Mouse (Mus musculus) embryonic facial prominence, embryonic 11.5 days (tissue): ENCODE measurements at regions not wholly inside any gene's neighbourhood (a gene's known extent, or its start where the extent isn't known, plus 50 kb on each side); places are given as distances from the start of the nearest gene placed in this dataset.

ENCODE experiments used
- ATAC-seq: fragments of 200-750 bp; cut with Nextera tagmentation; replicated peaks from 2 replicates; pipeline ENCODE4 v1.8.0; 2017; ENCODE audit warnings: low read depth; ENCODE audit not compliant: insufficient number of reproducible peaks, low FRiP score, low TSS enrichment
- DNase-seq: peaks from one replicate; pipeline ENCODE4 v3.0.0-alpha.2; 2015; ENCODE audit warnings: low spot score
- H3K27ac ChIP-seq: fragments of 300-500 bp; sonication (generic); replicated peaks from 2 replicates; pipeline ENCODE4 v1.5.1; 2014; ENCODE audit warnings: mild to moderate bottlenecking, low read depth, low read length, control low read depth
- H3K27me3 ChIP-seq: fragments of 300-500 bp; sonication (generic); 2 replicates; pipeline ENCODE4 v1.6.1; 2014; ENCODE audit warnings: mild to moderate bottlenecking, low read length, moderate library complexity, mixed read lengths; ENCODE audit not compliant: control insufficient read depth, insufficient read depth
- H3K36me3 ChIP-seq: fragments of 300-500 bp; sonication (generic); replicated peaks from 2 replicates; pipeline ENCODE4 v1.6.1; 2014; ENCODE audit warnings: low read depth, mild to moderate bottlenecking, low read length, moderate library complexity, mixed read lengths; ENCODE audit not compliant: control insufficient read depth, insufficient read depth
- H3K4me1 ChIP-seq: fragments of 300-500 bp; sonication (generic); 2 replicates; pipeline ENCODE4 v1.6.1; 2014; ENCODE audit warnings: low read length, mixed read lengths; ENCODE audit not compliant: control insufficient read depth, insufficient read depth
- H3K4me2 ChIP-seq: fragments of 300-500 bp; sonication (generic); 2 replicates; pipeline ENCODE4 v1.6.1; 2014; ENCODE audit warnings: low read depth, mild to moderate bottlenecking, control low read depth, low read length, moderate library complexity
- H3K4me3 ChIP-seq: fragments of 300-500 bp; sonication (generic); 2 replicates; pipeline ENCODE4 v1.5.1; 2014; ENCODE audit warnings: low read depth, low read length, control low read depth
- H3K9ac ChIP-seq: fragments of 300-500 bp; sonication (generic); replicated peaks from 2 replicates; pipeline ENCODE4 v1.6.1; 2014; ENCODE audit warnings: mild to moderate bottlenecking, control low read depth, low read length
- H3K9me3 ChIP-seq: fragments of 300-500 bp; sonication (generic); replicated peaks from 2 replicates; pipeline ENCODE4 v1.6.1; 2016; ENCODE audit warnings: mild to moderate bottlenecking, low read length, inconsistent platforms, mixed read lengths; ENCODE audit not compliant: control insufficient read depth
- WGBS: fragments of 180-500 bp; shearing (Covaris S2); extraction: QIAGEN DNeasy Blood & Tissue Kit; methylation state at CpG from one replicate; pipeline ENCODE4 v1.1.7; 2014; 5-methylcytosine and 5-hydroxymethylcytosine counted together

DNA sequence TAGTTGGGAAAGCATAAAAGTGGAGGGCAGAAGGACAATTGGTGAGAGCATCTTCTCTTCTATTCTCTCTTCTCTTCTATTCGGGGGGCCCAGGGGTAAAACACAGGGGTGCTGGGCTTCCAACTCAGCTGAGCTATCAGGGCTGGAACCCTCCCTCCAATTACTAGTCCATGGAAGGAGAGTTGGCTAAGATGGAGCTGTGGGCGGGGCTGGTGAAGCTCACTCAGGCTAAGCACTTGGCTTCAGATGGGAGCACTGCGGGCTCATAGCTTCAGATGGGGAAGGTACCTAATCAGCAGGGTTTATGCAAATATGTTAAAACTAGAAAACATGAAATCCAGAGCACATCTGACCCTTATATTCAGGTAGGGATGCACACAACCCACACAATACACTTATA lies 61.5 kb upstream of the Tnrc6c start:
- DNase-seq (no peak), ATAC-seq (no peak)
- no peaks in the 10 kb centered on the region for H3K36me3 ChIP-seq
- H3K27ac ChIP-seq, result no peak overlapping the region
- H3K4me1 ChIP-seq, result no peaks in the 10 kb centered on the region
- no peaks in the 10 kb centered on the region for H3K9me3 ChIP-seq
- WGBS, result 60% methylated on average over 3 of the region's 3 CpGs
- H3K4me2 ChIP-seq, result no peak overlapping the region
- no peak overlapping the region for H3K9ac ChIP-seq
- no peaks in the 10 kb centered on the region; the same call in 1 of the 2 replicates for H3K27me3 ChIP-seq
- no peak overlapping the region for H3K4me3 ChIP-seq

DNA sequence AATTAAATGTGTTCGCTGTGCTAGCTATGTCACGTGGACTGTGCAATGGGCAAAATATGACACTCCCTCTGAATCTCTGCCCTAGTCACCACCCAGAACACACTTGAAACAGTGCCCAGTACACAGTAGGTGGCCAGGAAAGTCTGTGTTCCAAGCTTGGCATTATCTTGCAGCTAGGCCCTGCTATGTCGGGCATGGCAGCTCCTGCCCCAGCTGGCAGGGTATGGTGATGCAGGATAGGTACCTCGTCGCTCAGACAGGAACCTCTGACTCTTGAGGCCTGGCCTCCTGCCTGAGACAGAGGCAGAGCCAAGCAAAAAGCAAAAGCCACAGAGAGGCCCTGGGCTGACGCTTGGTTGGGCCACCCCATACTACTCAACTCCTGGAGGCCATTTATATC lies 57.9 kb upstream of the Tnrc6c start:
- Histone ChIP-seq H3K4me1 (peaks cover 4% of the 10 kb centered on the region), H3K9ac (no peak overlapping the region), H3K27me3 (peaks cover 5% of the 10 kb centered on the region; the same call in 1 of the 2 replicates), H3K36me3 (no peaks in the 10 kb centered on the region), H3K4me2 (no peak overlapping the region), H3K9me3 (no peaks in the 10 kb centered on the region), H3K27ac (no peak overlapping the region), H3K4me3 (no peak overlapping the region)
- 77% methylated on average over 6 of the region's 6 CpGs for WGBS
- ATAC-seq (no peak), DNase-seq (no peak)

DNA sequence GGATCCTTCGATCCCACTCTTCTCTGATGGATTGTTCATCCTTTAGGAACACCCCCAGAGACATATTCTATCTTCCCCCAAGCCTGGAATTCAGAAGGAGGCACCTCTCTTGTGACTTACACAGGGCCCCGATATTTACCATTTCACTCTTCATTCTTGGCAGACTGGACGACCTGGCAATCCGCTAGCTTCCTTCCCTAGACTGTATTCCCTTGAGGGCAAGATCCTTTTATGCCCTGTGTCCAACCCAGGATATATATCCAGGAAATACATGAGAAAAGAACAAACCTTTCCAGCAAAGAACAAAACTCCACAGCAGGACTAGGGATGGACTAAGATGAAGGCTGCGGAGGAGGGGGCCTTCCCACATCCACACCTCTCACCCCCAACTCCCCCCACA lies 56.3 kb upstream of the Tnrc6c start:
- ATAC-seq, result 0 out of 2 replicates have a peak, but pooled peaks have one; percentile 10
- Histone ChIP-seq H3K27ac (no peak overlapping the region), H3K4me1 (peaks cover 4% of the 10 kb centered on the region), H3K4me3 (no peak overlapping the region), H3K9me3 (no peaks in the 10 kb centered on the region), H3K4me2 (no peak overlapping the region), H3K9ac (no peak overlapping the region), H3K27me3 (peaks cover 5% of the 10 kb centered on the region; the same call in 1 of the 2 replicates), H3K36me3 (no peaks in the 10 kb centered on the region)
- WGBS, result 32% methylated on average over 5 of the region's 5 CpGs
- no peak for DNase-seq

DNA sequence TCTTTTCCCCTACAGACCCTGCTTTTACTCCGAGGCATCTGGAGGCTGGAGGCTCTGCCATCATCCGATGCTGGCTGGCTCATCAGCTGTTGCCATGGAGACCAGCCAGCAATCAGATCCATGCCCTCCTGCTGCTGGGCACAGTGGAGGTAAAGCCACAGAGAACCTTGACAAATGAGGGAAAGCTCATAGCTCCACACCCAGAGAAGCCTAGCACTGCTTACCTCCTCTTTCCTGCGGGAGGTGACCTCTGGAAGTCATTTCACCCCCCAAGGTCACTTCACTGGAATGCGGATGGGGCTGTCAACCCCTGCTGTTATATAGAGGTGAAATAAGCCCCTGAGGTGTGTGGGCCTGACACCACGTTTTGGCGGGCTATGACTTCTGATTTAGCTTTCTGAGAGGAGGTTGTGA lies 55.9 kb upstream of the Tnrc6c start:
- 0% methylated on average over 6 of the region's 6 CpGs for WGBS

DNA sequence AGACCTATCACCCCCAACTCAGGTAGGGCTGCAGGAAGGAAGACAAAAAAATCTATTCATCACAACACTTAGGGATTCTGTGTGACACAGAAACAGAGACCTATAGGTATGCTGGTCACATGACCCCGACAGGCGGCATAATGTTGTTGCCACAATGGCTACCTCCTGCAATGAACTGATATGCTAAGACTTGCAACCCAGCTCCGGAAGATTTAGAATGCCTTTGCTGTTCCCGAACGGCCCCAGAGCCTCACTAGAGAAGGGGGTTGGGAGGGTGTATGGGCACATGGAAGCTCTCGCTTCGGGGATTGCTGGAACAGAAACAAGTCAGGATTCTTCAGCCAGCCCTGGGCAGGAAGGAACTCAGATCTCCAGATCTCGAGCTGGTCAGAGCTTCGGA lies 55.5 kb upstream of the Tnrc6c start:
- Histone ChIP-seq H3K27me3 (peaks cover 5% of the 10 kb centered on the region; the same call in 1 of the 2 replicates), H3K9me3 (no peaks in the 10 kb centered on the region), H3K4me3 (no peak overlapping the region), H3K4me2 (peak overlapping the region; percentile 32; the same call in 1 of the 2 replicates), H3K27ac (no peak overlapping the region), H3K4me1 (peaks cover 4% of the 10 kb centered on the region), H3K9ac (peak overlapping the region; percentile 25; the same call in 1 of the 2 replicates), H3K36me3 (no peaks in the 10 kb centered on the region)
- WGBS, result 8% methylated on average over 9 of the region's 9 CpGs
- peak; percentile 42 for DNase-seq
- ATAC-seq, result no peak

More for the DNA sequence above, 55.9 kb upstream of the Tnrc6c start:
- Histone ChIP-seq H3K4me3 (no peak overlapping the region), H3K27ac (no peak overlapping the region), H3K4me2 (no peak overlapping the region), H3K36me3 (no peaks in the 10 kb centered on the region), H3K4me1 (peaks cover 4% of the 10 kb centered on the region), H3K9me3 (no peaks in the 10 kb centered on the region), H3K9ac (no peak overlapping the region), H3K27me3 (peaks cover 5% of the 10 kb centered on the region; the same call in 1 of the 2 replicates)
- ATAC-seq (0 out of 2 replicates have a peak, but pooled peaks have one; percentile 8), DNase-seq (peak; percentile 66)

DNA sequence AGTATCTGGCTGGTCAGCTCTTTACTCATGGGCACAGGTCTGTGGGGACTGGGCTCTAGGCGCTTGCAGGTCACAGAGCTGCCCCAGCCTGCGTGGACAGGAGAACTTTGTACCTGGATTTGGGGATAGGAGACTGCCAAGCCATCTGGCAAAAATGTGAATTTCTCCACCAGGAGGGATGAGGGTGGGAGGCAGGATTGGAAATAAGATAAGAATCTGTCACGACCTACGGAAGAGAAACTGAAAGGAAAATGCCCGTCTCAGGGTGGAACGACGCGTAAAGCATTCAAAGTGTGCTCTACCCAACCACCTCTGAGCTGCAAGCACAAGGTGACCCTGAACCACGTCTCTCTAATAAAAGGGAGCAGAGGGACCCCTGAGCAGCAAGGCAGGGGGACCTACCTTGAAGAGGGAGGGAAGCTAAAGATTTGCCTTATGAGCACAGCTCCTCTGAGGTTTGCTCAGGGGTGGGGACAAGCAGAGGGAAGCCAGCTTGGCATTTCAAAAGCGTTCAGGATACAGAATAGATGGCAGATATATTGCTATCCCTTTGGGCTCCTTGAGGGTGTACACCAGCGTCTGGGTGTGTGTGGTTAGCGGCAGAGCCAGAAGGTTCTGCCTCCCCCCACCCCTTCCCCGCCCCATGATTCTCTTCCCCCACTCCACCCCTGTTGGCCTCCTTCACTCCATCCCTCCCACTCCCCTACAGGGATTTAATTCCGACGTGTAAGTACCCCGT lies 54.9 kb upstream of the Tnrc6c start:
- Histone ChIP-seq H3K4me1 (peaks cover 4% of the 10 kb centered on the region), H3K9ac (peak overlapping the region; percentile 25; the same call in 1 of the 2 replicates), H3K27me3 (peaks cover 5% of the 10 kb centered on the region; the same call in 1 of the 2 replicates), H3K4me2 (peak overlapping the region; percentile 32; the same call in 1 of the 2 replicates), H3K36me3 (no peaks in the 10 kb centered on the region), H3K27ac (no peak overlapping the region), H3K4me3 (no peak overlapping the region), H3K9me3 (no peaks in the 10 kb centered on the region)
- DNase-seq (peak; percentile 39), ATAC-seq (no peak)
- WGBS, result 8% methylated on average over 16 of the region's 16 CpGs

DNA sequence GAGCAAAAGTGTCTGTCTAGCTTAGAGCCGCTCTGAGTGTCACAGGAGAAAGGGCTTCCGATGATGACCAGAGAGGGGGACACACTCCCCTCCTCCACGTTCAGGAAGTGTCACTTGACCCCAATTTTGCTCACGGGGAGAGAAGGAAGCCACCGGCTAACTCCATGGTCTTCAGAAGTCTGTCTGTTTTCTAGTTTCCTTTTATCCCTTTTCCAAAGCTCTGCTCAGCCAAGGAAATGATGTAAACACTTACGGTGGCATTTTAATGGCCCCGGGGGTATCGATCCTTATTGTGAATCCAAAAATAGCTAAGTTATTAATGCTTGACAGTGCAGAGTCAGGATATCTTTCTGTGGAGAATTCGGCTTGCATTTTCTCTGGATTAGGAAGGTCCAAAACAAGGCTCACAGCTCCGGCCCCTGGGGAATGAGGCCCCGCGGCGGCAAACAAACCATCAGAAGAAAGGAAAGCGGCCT lies 54.3 kb upstream of the Tnrc6c start:
- Histone ChIP-seq H3K36me3 (no peaks in the 10 kb centered on the region), H3K4me3 (no peak overlapping the region), H3K27ac (no peak overlapping the region), H3K27me3 (peaks cover 5% of the 10 kb centered on the region; the same call in 1 of the 2 replicates), H3K9ac (no peak overlapping the region), H3K4me1 (peaks cover 4% of the 10 kb centered on the region), H3K9me3 (no peaks in the 10 kb centered on the region), H3K4me2 (0 out of 2 replicates have a peak overlapping the region, but pooled peaks have one; percentile 0)
- 7% methylated on average over 14 of the region's 14 CpGs for WGBS
- ATAC-seq (no peak), DNase-seq (no peak)

DNA sequence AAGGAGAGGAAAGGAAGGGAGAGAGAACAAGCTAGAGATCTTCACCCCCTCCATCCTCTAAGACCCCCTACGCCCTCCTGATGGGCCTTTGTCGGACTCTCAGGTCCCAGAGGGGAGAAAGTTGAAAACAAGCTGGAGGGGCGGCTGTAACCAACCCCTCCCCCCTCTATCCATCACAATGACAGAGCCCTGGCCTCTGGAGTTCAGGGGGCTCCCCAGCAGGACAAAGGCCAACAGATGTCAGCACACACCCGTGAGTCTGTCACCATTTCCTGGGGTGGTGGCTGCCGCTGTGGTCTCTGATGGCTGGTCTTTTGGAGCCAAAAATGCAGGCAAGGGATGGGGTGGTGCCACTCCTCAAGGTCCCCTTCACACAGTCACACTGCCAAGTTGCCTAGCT lies 52.9 kb upstream of the Tnrc6c start:
- H3K9ac ChIP-seq, result no peak overlapping the region
- H3K4me1 ChIP-seq, result peaks cover 4% of the 10 kb centered on the region
- H3K36me3 ChIP-seq, result no peaks in the 10 kb centered on the region
- no peak for ATAC-seq
- 12% methylated on average over 5 of the region's 5 CpGs for WGBS
- no peak overlapping the region for H3K27ac ChIP-seq
- H3K4me2 ChIP-seq, result no peak overlapping the region
- no peak overlapping the region for H3K4me3 ChIP-seq
- H3K9me3 ChIP-seq, result no peaks in the 10 kb centered on the region
- DNase-seq, result no peak
- H3K27me3 ChIP-seq, result 0 out of 2 replicates have a peak, but pooled peaks cover 5% of the 10 kb centered on the region
